Mouse (Mus musculus): Measurements from ENCODE around the gene Ufsp2.

DNA sequence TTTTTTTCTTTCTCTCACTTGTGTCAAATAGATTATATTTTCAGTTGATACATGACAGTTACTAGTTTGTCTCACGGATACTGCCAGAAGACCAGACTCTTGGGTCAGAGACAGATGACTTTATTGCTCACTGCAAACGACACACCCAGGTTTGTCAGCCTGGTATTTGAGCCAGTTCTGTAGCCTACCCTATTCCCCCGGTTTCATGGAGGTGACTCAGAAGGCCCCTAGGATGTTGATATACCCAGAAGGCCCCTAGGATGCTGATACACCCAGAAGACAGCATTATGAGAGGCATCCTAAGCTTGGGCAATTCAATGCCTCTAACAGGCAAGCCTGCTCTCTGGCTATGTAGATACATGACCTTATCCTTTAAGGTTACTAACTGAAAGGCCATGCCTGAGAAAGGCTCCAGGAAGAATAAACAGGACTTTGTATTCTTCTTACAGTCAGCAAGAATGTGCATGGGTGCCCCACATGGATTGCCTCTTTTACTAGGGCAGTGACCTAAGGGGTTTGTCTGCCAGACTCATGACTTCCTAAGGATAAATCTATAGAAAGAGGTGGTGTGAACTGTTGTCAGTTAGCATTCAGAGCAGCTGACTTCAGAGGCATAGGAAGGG lies 31.8 kb downstream of the Ufsp2 start:
- no peak for TF ChIP-seq CTCF (IDR thresholded peaks at IDR 0.05 in 2 of 3, conservative IDR thresholded peaks at IDR 0.05 in 1 of 3; ENCODE audit: control insufficient read depth in 1 of 3, insufficient read depth in 1 of 3, low read depth in 2 of 3, low read length in 3 of 3, poor library complexity in 1 of 3, severe bottlenecking in 1 of 3)
- TF ChIP-seq ZKSCAN1 (IDR thresholded peaks at IDR 0.05; ENCODE audit: low read depth, low read length): no peak
- TF ChIP-seq MEF2A (IDR thresholded peaks at IDR 0.05; ENCODE audit: extremely low read depth, insufficient replicate concordance, low read depth, low read length, poor library complexity, severe bottlenecking): no peak
- no peak for TF ChIP-seq UBTF (IDR thresholded peaks at IDR 0.05; ENCODE audit: borderline replicate concordance, insufficient read depth, low read depth, low read length)
- TF ChIP-seq USF1 (IDR thresholded peaks at IDR 0.05; ENCODE audit: low read depth, low read length): no peak
- no peak for TF ChIP-seq ELF1 (IDR thresholded peaks at IDR 0.05; ENCODE audit: low read depth, low read length)
